Mouse (Mus musculus): ENCODE measurements at regions not wholly inside any gene's neighbourhood (a gene's known extent, or its start where the extent isn't known, plus 50 kb on each side); places are given as distances from the start of the nearest gene placed in this dataset.

GRCm38 (mm10) chr3:134611516-134612297 lies 217.1 kb upstream of the Tacr3 start:
- H3K27ac ChIP-seq, result no peak overlapping the region
- no peaks in the 10 kb centered on the region for H3K27me3 ChIP-seq (replicated peaks)
- H3K4me1 ChIP-seq, result no peaks in the 10 kb centered on the region
- ATAC-seq, result no peak
- 68% methylated on average over 5 of the region's 5 CpGs for WGBS (ENCODE audit: insufficient replicate concordance)
- no peak overlapping the region for H3K4me2 ChIP-seq
- H3K9ac ChIP-seq, result no peak overlapping the region
- no peaks in the 10 kb centered on the region for H3K9me3 ChIP-seq (replicated peaks)
- no peak overlapping the region for H3K4me3 ChIP-seq
- no peaks in the 10 kb centered on the region for H3K36me3 ChIP-seq

- no peak overlapping the region for H3K4me3 ChIP-seq
- H3K36me3 ChIP-seq, result no peaks in the 10 kb centered on the region
- H3K27me3 ChIP-seq (replicated peaks), result no peaks in the 10 kb centered on the region
- no peak for ATAC-seq
- no peak overlapping the region for H3K4me2 ChIP-seq
- no peak overlapping the region for H3K9ac ChIP-seq
- no peaks in the 10 kb centered on the region for H3K4me1 ChIP-seq
- no peak overlapping the region for H3K27ac ChIP-seq
- WGBS (ENCODE audit: insufficient replicate concordance), result 71% methylated on average over 3 of the region's 3 CpGs
- no peaks in the 10 kb centered on the region for H3K9me3 ChIP-seq (replicated peaks)
Measured at GRCm38 (mm10) chr3:134612298-134612616, 216.6 kb upstream of the Tacr3 start.

- no peak for ATAC-seq
- H3K9me3 ChIP-seq (replicated peaks), result no peaks in the 10 kb centered on the region
- 0 out of 2 replicates have a peak overlapping the region, but pooled peaks have one; percentile 12 for H3K4me2 ChIP-seq
- H3K27me3 ChIP-seq (replicated peaks), result no peaks in the 10 kb centered on the region
- H3K4me1 ChIP-seq, result no peaks in the 10 kb centered on the region
- H3K27ac ChIP-seq, result no peak overlapping the region
- H3K36me3 ChIP-seq, result no peaks in the 10 kb centered on the region
- 33% methylated on average over 16 of the region's 16 CpGs for WGBS (ENCODE audit: insufficient replicate concordance)
- H3K4me3 ChIP-seq, result no peak overlapping the region
- H3K9ac ChIP-seq, result no peak overlapping the region
Measured at GRCm38 (mm10) chr3:134629166-134630134, 199.4 kb upstream of the Tacr3 start.

DNA sequence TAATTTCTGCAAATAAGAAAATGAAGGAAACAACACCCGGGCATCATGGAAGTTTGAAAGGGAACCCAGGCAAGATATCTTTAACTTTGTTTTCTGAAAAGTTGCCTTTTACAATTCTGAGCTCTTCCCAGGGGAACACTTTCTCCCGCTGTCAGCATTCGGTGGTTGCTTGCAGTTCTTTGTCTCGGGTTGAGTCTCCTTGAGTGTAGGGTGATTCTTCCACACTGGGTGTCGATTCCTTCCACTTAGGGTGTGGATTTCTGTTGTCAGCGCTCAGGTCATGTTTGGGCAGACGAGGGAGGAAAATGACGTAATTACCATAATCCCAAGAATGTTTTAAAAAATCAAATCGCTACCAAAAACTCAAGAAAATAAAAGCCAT lies 198.7 kb upstream of the Tacr3 start:
- no peak overlapping the region for H3K4me2 ChIP-seq
- 45% methylated on average over 9 of the region's 9 CpGs for WGBS (ENCODE audit: insufficient replicate concordance)
- H3K4me3 ChIP-seq, result no peak overlapping the region
- no peak overlapping the region for H3K27ac ChIP-seq
- ATAC-seq, result no peak
- H3K36me3 ChIP-seq, result no peaks in the 10 kb centered on the region
- no peaks in the 10 kb centered on the region for H3K27me3 ChIP-seq (replicated peaks)
- H3K9me3 ChIP-seq (replicated peaks), result no peaks in the 10 kb centered on the region
- no peaks in the 10 kb centered on the region for H3K4me1 ChIP-seq
- H3K9ac ChIP-seq, result no peak overlapping the region

DNA sequence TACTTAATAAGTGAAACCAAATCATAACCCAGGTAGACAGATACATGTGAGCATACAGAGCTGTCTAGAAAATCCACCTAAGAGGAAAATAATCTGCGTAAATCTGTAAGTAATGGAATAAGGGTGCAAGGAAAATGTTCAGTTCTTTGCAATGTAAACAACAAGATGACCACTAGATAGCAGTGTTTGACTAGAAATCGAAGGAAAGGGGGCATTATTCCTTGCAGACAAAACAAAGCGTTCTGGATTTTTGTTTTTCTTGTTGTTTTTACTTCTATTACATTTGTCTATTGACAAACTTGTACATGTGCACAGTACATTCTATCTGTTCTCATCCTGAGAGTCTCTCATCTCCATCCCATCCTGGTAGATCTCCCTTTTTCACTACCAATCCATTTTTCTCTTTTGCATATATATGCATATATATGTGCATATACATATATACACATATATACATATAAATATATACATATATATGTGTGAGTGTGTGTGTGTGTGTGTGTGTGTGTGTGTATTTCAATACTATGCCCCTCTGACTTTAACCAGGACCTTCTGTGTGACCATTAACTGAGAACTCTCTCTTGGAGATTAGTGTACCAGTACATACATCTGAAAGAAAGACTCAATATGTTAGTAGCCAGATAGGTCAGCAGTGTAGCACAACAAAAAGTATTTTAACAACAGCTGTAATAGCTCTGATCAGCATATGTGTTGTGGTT lies 179.9 kb upstream of the Tacr3 start:
- no peak for ATAC-seq
- no peak overlapping the region for H3K27ac ChIP-seq
- H3K4me3 ChIP-seq, result no peak overlapping the region
- H3K4me2 ChIP-seq, result no peak overlapping the region
- no peak overlapping the region for H3K9ac ChIP-seq
- no peaks in the 10 kb centered on the region for H3K4me1 ChIP-seq
- H3K36me3 ChIP-seq, result no peaks in the 10 kb centered on the region
- H3K9me3 ChIP-seq (replicated peaks), result no peaks in the 10 kb centered on the region
- H3K27me3 ChIP-seq (replicated peaks), result no peaks in the 10 kb centered on the region
- 44% methylated on average over 3 of the region's 3 CpGs for WGBS (ENCODE audit: insufficient replicate concordance)

DNA sequence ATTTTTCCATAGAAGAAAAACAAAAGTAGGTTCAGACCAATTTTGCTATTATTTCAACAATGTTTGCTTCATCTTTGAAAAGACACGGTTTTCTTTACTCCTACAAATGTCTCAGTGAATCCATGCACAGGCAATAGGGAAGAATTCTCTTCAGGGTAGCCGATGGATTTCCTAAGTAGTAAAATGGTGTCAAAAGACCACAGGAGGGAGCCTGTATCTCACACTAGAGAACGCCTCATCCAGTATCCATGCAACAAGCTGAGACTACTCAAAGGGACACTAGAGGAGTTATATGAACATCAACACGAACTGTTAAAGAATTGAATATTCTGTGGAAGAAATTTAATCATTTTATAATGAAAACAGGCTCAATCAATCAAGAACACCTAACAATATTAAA lies 174.8 kb upstream of the Tacr3 start:
- H3K27me3 ChIP-seq (replicated peaks), result no peaks in the 10 kb centered on the region
- H3K36me3 ChIP-seq, result no peaks in the 10 kb centered on the region
- no peaks in the 10 kb centered on the region for H3K4me1 ChIP-seq
- no peak overlapping the region for H3K27ac ChIP-seq
- no peak overlapping the region for H3K4me3 ChIP-seq
- ATAC-seq, result no peak
- WGBS (ENCODE audit: insufficient replicate concordance), result 42% methylated on average over 4 of the region's 4 CpGs
- H3K9ac ChIP-seq, result no peak overlapping the region
- H3K9me3 ChIP-seq (replicated peaks), result no peaks in the 10 kb centered on the region
- no peak overlapping the region for H3K4me2 ChIP-seq

DNA sequence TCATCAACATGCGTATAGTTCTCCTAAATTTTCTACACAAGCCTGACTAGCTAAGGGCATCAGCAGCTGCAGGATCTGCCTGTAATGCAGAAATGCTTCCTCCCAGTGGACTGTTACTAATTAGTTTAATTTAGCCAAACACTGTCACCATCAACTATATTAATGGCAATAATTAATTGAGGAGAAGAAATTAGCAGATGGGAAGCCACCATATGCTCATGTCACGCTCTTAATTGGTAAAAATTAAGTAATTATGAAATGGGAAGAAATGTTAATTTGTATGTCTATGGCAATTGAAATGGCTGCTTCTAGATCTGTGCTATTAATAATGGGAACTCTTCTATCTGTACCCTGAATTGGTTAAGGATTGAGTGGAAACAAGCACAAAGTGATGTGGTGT lies 133.9 kb upstream of the Tacr3 start:
- no peak for ATAC-seq
- Histone ChIP-seq H3K36me3 (no peaks in the 10 kb centered on the region), H3K27me3 (replicated peaks) (no peaks in the 10 kb centered on the region), H3K4me3 (no peak overlapping the region), H3K27ac (no peak overlapping the region), H3K4me2 (no peak overlapping the region), H3K9me3 (replicated peaks) (no peaks in the 10 kb centered on the region), H3K4me1 (no peaks in the 10 kb centered on the region), H3K9ac (no peak overlapping the region)
- WGBS (ENCODE audit: insufficient replicate concordance), result 72% methylated on average over 2 of the region's 2 CpGs

GRCm38 (mm10) chr3:134718620-134719019 lies 110.2 kb upstream of the Tacr3 start:
- H3K27me3 ChIP-seq (replicated peaks), result no peaks in the 10 kb centered on the region
- no peaks in the 10 kb centered on the region for H3K9me3 ChIP-seq (replicated peaks)
- no peaks in the 10 kb centered on the region for H3K4me1 ChIP-seq
- no peak overlapping the region for H3K27ac ChIP-seq
- no peak overlapping the region for H3K4me2 ChIP-seq
- H3K9ac ChIP-seq, result no peak overlapping the region
- no peak overlapping the region for H3K4me3 ChIP-seq
- WGBS (ENCODE audit: insufficient replicate concordance), result 18% methylated on average over 2 of the region's 2 CpGs
- no peak for ATAC-seq
- H3K36me3 ChIP-seq, result no peaks in the 10 kb centered on the region

DNA sequence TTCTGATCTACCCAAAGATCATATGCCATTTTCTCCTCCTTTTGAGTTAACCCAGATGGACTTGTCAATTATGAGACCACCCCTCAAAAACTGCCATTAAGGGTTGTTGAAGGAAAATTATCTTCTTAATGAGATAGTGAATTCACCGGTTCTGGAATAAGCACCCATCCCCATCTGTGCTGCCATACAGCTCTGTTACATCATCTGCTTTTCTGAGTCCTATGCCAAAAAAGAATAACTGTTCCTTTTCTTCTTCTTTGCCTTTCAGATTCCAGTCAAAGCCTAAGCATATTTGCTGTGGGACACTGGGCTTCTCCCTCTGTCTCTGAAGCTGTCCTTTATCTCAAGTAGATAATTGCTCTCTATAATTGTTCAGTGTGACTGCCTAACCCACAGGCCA lies 93.1 kb upstream of the Tacr3 start:
- no peak for ATAC-seq
- 58% methylated on average over 1 of the region's 1 CpGs for WGBS (ENCODE audit: insufficient replicate concordance)

DNA sequence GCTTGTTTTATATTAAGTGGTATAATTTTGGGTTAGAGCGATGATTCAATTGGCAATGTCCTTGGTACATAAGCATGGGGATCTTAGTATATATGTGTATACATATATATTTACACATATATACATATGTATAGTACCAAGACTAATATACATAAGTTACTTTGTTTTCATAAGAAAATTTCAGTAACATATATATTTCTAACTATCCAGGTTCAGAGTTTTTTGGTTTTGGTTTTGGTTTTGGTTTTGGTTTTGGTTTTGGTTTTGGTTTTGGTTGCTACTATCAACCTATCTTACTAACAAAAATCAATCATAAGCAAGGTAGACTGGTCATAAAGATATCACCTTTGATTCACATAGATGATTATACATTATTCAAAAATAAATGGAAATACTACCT lies 67.7 kb upstream of the Tacr3 start:
- Histone ChIP-seq H3K36me3 (no peaks in the 10 kb centered on the region), H3K9me3 (replicated peaks) (no peaks in the 10 kb centered on the region), H3K9ac (no peak overlapping the region), H3K27me3 (replicated peaks) (no peaks in the 10 kb centered on the region), H3K4me2 (no peak overlapping the region), H3K4me1 (no peaks in the 10 kb centered on the region), H3K27ac (no peak overlapping the region), H3K4me3 (no peak overlapping the region)
- no peak for ATAC-seq
- 77% methylated on average over 1 of the region's 1 CpGs for WGBS (ENCODE audit: insufficient replicate concordance)

More for the DNA sequence above, 93.1 kb upstream of the Tacr3 start:
- Histone ChIP-seq H3K4me3 (no peak overlapping the region), H3K4me1 (no peaks in the 10 kb centered on the region), H3K27me3 (replicated peaks) (no peaks in the 10 kb centered on the region), H3K9me3 (replicated peaks) (no peaks in the 10 kb centered on the region), H3K36me3 (no peaks in the 10 kb centered on the region), H3K4me2 (no peak overlapping the region), H3K27ac (no peak overlapping the region), H3K9ac (no peak overlapping the region)

- H3K27ac ChIP-seq, result no peak overlapping the region
- H3K9ac ChIP-seq, result no peak overlapping the region
- 56% methylated on average over 4 of the region's 4 CpGs for WGBS (ENCODE audit: insufficient replicate concordance)
- no peak overlapping the region for H3K4me3 ChIP-seq
- ATAC-seq, result no peak
- H3K27me3 ChIP-seq (replicated peaks), result no peaks in the 10 kb centered on the region
- H3K9me3 ChIP-seq (replicated peaks), result no peaks in the 10 kb centered on the region
- H3K4me2 ChIP-seq, result no peak overlapping the region
- H3K36me3 ChIP-seq, result no peaks in the 10 kb centered on the region
- H3K4me1 ChIP-seq, result no peaks in the 10 kb centered on the region
Measured at GRCm38 (mm10) chr3:134763264-134763936, 65.4 kb upstream of the Tacr3 start.
